Mouse (Mus musculus): ENCODE results near the gene Ythdf1.

Ythdf1 gene

GRCm38 (mm10) chr2:180915886-180916433, 4.8 kb downstream of the Ythdf1 start:
- in situ Hi-C loops (cut with MseI, MboI) = no loop called here

GRCm38 (mm10) chr2:180910928-180911327, 9.8 kb downstream of the Ythdf1 start:
- in situ Hi-C loops (cut with MseI, MboI) = no loop called here

- in situ Hi-C loops (cut with MseI, MboI) = no loop called here
These were observed 15.1 kb downstream of the Ythdf1 start for GRCm38 (mm10) chr2:180905556-180906221.

- in situ Hi-C loops (cut with MseI, MboI) = no loop called here
These were observed 16.1 kb downstream of the Ythdf1 start for GRCm38 (mm10) chr2:180904435-180905208.

- in situ Hi-C loops (cut with MseI, MboI) = no loop called here
These were observed 18.7 kb downstream of the Ythdf1 start for GRCm38 (mm10) chr2:180902086-180902485.

- in situ Hi-C loops (cut with MseI, MboI) = loop anchor here in 1 of 2 experiments (10.0 kb wide), 1 partner anchor 113 kb away; no protein-coding TSS in a partner anchor
These were observed 22.9 kb downstream of the Ythdf1 start for GRCm38 (mm10) chr2:180897857-180898256.

GRCm38 (mm10) chr2:180896819-180897625, 23.7 kb downstream of the Ythdf1 start:
- in situ Hi-C loops (cut with MseI, MboI) = loop anchor here in 1 of 2 experiments (10.0 kb wide), 1 partner anchor 112 kb away; no protein-coding TSS in a partner anchor

- in situ Hi-C loops (cut with MseI, MboI) = loop anchor here in 1 of 2 experiments (10.0 kb wide), 1 partner anchor 111 kb away; no protein-coding TSS in a partner anchor
These were observed 24.8 kb downstream of the Ythdf1 start for GRCm38 (mm10) chr2:180895837-180896525.

GRCm38 (mm10) chr2:180895321-180895720, 25.4 kb downstream of the Ythdf1 start:
- in situ Hi-C loops (cut with MseI, MboI) = loop anchor here in 1 of 2 experiments (10.0 kb wide), 1 partner anchor 111 kb away; no protein-coding TSS in a partner anchor

- in situ Hi-C loops (cut with MseI, MboI) = loop anchor here in 1 of 2 experiments (10.0 kb wide), 1 partner anchor 110 kb away; no protein-coding TSS in a partner anchor
These were observed 26.0 kb downstream of the Ythdf1 start for GRCm38 (mm10) chr2:180894734-180895133.

- in situ Hi-C loops (cut with MseI, MboI) = loop anchor here in 1 of 2 experiments (10.0 kb wide), 1 partner anchor 109 kb away; no protein-coding TSS in a partner anchor
These were observed 26.6 kb downstream of the Ythdf1 start for GRCm38 (mm10) chr2:180894029-180894623.

- in situ Hi-C loops (cut with MseI, MboI) = loop anchor here in 1 of 2 experiments (10.0 kb wide), 1 partner anchor 109 kb away; no protein-coding TSS in a partner anchor
These were observed 27.2 kb downstream of the Ythdf1 start for GRCm38 (mm10) chr2:180893537-180894028.

- in situ Hi-C loops (cut with MseI, MboI) = loop anchor here in 1 of 2 experiments (10.0 kb wide), 1 partner anchor 108 kb away; no protein-coding TSS in a partner anchor
These were observed 27.8 kb downstream of the Ythdf1 start for GRCm38 (mm10) chr2:180892841-180893521.

GRCm38 (mm10) chr2:180891835-180892323, 28.9 kb downstream of the Ythdf1 start:
- in situ Hi-C loops (cut with MseI, MboI) = loop anchor here in 1 of 2 experiments (10.0 kb wide), 1 partner anchor 107 kb away; no protein-coding TSS in a partner anchor

GRCm38 (mm10) chr2:180891075-180891834, 29.5 kb downstream of the Ythdf1 start:
- in situ Hi-C loops (cut with MseI, MboI) = loop anchor here in 1 of 2 experiments (10.0 kb wide), 1 partner anchor 106 kb away; no protein-coding TSS in a partner anchor

GRCm38 (mm10) chr2:180890422-180891074, 30.2 kb downstream of the Ythdf1 start:
- in situ Hi-C loops (cut with MseI, MboI) = loop anchor here in 1 of 2 experiments (10.0 kb wide), 1 partner anchor 106 kb away; no protein-coding TSS in a partner anchor

GRCm38 (mm10) chr2:180889921-180890280, 30.8 kb downstream of the Ythdf1 start:
- in situ Hi-C loops (cut with MseI, MboI) = loop anchor here in 1 of 2 experiments (10.0 kb wide), 1 partner anchor 105 kb away; no protein-coding TSS in a partner anchor
